Mouse (Mus musculus) cerebellum, adult 9-10 months (tissue): ENCODE results near the gene Tpd52l1.

Source experiments
- DNase-seq: peaks from one replicate; pipeline ENCODE4 v3.0.0; 2022

Tpd52l1 gene

DNA sequence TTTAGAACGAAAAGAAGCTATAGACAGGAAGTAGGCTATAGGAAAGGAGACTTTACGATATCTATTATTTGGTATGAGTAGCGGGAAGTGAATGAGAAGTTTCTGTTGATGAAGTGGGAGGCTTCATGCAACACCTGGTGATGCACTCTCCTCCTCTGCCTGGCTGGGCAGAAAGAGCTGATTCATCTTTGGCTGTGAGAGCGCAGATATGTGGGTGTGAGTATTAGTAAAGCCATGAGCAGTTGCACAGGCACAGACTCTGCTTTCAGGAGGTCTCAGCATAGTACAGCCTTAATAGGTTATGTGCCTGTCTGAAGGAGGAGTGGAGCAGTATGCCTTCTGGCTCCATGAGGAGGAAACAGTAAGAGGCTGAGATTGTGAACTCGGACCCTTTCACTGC, 109.3 kb downstream of the Tpd52l1 start:
- no peak for DNase-seq

DNA sequence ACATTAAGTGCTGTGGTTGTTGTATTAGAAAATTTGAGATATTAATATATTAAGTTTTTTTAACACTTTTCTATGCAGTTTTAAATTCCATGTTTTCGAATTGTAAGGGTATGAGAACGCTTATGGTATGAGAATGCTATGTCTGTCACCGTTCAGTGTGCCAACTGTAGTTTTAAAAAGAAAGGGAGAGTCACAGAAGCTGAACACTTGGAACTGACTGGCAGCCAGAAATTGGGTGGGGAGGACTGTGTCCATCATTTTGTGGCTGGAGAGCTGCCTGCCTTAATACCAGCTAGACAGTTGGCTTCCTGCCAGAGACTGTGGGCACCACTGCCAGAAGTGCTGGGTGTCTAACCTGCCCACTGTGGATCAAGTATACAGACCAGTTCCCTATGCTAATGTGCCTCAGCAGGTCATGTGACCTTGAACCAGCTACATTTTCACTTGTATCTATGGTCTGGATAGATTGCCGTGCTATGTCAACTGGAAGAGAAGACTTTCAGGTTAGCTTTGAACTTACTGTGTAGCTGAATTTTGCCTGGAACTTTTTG, 114.5 kb downstream of the Tpd52l1 start:
- DNase-seq: no peak

DNA sequence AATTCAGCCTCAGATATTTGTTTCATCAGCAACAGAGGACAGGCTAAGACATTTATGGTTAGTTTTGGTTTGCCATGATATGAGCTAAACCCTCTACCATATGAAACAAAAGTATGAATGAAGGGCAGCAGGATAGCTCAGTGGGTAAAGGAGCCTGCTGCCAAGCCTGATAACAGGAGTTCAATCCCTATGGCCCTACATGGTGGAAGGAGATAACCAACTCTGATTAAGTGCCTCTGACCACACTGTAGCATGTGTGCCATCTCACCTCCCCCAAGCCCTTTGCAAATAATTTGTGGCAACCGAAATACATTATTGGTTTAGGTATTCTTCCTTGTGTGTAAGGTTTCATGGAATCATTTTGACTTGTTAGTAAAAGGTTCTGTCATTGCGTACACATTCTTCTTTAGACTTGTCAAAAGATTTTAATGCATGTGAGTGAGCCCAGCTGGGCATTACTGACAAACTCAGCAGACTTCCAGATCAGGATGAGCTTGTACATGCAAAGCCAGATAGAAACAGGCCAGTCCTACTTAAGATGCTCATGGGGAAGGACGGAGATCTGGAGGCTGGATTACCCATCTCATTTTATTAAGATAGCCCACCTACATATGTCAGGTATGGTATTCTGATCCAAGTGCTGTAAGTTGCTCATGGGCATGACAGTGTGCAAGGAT, 115.3 kb downstream of the Tpd52l1 start:
- DNase-seq: no peak

DNA sequence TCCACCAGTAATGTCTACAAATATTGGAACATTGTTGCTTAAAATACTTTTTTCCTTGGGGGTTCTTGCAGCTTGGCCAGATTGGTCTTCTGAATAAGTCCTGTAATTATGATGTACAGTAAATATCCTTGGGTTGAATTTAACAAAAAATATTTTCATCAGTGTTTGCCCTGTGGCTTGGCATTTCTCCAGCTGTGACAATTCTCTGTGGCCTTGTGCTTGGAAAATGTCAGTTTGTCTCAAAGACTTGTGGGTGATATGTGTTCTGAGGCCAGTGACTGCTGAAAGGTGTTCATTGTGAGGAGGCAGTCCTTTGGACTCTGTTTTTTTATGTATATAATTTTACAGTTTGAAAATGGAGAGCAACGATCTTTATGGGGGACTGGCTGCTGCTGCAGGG, 116.3 kb downstream of the Tpd52l1 start:
- no peak for DNase-seq

DNA sequence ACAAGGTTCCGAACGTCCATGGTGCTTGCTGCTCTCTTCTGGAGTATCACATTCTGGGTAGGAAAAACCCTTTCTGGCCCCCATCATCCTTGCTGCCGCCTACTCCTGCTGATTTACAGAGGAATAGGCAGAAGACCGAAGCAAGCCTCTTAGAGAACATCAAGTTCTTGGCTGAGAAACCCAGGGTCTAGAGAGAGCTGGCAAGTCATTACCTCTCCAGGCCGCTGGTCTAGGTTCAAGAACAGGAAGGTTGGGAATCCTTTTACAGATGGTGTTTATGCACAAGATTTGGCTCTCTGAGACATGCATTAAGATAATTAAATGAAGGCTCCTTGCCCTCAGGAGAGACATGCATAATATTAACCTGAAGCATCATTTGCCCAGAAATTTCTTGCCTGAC, 127.3 kb downstream of the Tpd52l1 start:
- no peak for DNase-seq

DNA sequence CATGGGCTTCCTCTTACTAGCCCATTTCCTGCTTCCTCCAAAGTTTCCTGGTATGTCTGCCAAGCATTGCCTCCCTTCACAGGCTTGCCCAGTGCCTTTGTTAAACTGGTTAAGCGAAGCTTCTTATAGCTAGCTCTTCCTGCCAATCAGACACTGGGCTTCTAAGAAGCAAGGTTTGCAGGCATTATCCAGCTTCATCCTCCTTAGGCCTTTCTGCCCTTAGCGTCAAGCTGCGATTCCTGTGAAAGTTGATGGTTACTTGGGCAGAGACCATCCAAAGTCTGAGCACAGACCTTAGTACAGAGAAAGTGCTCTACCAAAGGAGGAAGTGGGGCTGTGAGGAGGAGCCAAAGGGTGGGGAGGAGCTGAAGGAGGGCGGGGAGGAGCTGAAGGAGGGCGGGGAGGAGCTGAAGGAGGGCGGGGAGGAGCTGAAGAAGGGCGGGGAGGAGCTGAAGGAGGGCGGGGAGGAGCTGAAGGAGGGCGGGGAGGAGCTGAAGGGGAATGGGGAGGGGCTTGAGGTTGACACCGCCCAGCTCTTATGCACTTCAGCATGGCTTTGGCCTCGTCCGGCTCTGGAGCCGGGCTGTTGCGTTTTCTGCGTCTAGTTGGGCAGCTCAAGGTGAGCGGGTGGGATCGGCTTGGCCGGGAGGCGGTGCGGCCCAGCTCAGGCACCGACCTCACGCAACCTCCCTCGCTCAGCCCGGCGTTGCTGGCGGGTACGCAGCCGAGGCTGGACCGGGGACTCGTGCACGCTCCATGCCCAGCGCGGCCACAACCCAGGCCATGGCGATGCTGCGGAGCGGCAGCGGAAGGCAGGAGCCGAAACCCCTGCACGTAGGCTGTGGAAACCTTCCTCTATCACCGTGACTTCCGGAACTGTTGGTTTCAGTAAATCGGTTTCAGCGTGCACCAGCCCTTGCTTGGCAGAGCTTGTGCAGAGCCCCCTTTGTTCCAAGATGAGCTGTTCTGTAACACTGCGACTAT, 132.6 kb downstream of the Tpd52l1 start, which contains the start of gene Hddc2:
Hddc2 (plus strand) TSS at position 519 of the 984 bp plus-strand sequence.
- peak; percentile 60 for DNase-seq

DNA sequence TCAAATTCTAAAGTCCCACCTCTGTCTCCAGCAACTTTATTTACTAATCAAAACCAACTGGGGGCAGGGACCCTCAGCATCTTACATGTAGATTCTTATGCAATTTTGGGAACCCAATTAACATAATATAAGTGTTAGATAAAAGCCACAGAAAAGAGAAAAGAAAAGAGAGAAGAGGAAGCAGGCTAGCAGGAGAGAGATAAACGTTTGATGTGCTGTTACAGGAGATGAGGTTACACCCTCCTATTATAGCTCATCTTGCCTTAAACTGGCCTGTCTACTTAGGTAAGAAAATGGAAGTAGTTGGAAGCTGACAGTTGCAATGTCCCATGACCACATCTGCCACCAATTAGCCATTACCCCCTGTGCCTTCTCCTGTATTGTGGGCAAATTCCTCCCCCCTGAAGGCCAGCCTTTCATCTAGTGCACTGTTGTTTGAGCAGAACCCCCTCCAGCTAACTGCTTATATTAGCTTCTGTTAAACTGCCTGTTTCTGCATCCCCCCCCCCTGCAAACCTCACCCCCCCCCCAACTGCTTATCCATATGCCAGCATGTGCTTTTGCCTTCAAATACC, 138.6 kb downstream of the Tpd52l1 start:
- DNase-seq: no peak

DNA sequence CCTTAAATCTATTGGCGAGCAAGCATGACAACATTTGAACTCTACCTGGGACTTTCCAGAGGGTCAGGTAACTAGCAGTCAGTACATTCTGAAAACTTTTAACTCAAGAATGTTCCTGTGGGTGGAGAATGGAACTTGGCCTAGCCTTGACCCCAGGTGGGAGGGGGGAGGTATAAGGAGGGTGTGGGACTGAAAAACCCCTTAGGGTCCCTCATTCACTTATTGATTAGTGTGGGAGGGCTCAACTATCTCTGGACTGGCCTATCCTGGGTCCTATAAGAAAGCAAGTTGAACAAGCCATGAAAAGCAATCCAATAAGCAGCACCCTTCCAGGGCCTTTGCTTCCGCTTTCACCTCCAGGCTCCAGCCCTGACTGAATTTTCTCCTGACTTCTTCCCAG, 142.3 kb downstream of the Tpd52l1 start:
- DNase-seq: no peak

DNA sequence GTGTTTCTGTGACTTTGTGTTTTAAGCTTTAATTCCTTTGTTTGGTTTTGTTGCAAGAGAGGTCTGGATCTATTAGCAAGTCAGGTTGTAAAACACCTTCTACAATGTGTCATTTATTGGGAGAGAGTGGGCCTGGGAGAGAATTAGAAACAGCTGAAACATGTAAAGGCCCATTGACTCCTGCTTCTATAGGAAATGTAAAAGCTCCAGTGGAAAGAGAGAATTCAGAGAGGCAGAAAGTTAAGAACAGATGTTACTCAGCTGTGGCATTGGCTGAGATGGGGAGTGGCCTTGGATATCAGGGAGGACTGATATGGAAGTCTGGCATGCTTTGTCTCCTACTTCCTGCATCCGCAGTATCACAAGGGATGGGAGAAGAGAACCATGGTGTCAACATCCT, 145.5 kb downstream of the Tpd52l1 start:
- no peak for DNase-seq

DNA sequence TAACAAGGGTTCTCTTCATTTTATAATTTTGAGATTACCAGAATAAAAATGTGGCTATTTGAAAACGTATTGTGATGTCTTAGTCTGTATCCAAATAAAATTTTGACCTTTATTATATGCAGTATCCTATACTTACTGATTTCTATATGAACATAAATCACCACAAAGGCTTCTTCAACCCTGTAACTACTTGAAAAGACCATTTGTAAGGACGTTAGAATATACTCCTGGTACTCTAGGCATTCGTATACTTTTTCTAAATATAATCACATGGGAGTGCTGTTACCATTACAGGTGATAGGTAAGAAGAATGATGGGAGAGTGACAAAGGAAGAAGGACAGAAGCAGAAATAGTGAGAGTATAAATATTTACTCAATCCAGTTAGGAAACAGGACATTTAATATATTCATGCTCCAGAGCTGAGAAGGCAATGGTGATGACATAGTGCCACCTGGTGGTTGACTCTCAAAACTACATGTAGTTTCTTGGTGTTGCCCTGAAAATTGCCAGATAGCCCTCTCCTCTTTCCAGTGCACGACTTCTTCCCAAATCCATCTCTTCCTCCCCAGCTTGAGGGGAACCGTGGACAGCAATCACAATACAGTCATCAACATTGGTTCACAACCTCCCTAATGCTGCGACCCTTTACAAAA, 146.7 kb downstream of the Tpd52l1 start:
- DNase-seq: peak; percentile 64

DNA sequence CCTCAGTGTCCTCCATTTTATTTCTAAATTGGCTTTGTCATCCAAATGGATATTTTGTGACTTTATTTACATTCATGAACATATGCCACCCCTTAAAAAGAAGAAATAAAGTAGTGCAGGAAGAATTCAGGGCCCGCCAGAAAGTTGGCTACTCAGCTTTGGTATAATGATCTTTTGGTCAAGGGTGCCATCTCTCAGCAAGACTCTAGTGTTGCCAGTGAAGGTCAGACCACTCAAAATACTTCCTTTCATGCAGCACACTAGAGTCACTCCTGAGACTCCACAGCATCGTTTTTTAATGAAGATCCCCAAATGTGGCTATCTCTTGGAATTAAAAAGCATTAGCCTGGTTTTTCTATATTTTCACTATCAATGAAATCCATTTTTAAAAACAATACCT, 147.5 kb downstream of the Tpd52l1 start:
- DNase-seq: no peak

DNA sequence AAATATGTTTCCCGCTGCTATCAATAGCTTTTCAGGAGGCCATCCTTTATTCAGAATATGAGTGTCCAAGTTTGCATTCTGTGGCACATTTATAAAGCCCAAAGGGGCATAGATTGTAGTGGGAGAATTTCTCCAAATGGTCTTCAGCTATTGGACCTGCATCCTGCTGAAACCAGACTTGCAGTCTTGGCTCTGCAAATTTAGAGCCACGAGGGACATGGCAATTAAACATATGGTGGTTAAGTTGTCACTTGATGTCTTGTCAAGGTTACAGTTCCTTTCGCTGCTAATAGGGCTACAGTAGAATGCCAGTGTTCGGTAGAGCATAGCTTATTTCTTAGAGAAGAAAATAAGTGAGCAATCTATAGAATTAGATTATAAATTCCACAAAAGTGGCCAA, 148.7 kb downstream of the Tpd52l1 start:
- DNase-seq: no peak

DNA sequence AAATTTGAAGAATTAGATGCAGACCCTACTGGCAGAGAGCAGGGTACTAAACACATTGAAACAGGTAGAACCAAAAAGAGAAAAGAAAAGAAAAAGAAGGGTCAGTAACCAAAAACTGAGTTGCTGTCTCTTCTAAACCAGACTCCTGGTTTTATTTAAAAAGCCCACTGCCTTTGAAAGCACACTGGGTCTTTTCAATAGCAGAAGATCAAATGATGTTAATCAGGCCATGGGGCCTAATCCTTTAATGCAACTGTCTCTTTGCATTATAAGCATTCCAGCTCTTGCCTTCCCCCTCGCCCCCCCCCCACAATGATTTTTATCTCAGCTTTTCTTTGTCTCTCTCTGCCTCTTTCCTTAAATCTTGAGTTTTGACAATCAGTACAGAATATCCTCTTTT, 149.3 kb downstream of the Tpd52l1 start:
- no peak for DNase-seq

DNA sequence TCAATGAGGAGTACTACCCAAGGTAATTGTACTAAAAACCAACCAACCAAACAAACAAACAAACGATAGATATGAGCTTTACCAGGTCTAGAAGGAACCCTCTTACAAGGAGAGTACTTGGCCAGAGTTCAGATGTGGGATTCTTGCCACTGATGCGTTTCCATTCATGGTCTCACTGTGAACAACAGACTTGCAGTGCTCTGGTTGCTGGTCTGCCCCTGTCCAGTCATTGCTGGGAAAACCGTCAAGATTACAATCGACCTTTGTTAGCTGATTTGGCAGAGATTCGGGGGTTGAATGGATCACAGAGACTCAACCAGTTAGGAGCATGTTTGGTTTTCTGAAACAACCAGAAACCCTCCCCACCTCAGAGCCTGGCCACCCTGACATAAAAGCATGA, 150.1 kb downstream of the Tpd52l1 start:
- no peak for DNase-seq

DNA sequence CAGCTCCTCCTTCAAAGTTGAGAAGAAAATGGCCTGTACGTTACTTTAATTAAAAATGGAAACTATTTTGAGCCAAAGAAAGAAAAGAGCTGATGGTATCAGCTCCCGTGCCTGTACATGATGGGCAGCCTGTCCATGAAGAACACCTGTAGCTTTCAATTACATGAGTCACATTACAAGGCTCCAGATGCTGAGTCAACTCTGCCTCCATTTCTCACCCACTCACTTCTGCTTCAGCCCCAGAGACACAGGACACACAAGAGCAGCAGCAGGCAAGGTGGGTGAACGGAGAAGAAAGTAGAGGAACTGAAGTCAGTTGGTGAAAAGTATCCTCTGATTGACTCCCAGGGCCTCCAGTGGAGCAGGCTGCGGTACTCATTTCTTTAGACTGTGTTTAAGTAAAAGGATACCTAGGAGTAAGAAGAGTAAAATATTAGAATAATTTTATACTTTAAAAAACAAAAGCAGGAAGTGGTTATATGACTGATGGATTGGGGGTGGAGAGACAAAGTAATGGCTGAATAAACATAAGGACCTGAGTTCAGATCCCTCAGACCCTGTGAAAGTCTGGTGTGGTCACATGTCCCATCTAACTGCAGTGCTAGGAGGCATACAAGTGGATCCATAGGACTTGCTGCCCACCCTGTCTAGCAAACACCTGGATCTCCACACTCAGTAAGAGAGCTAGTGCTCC, 156.9 kb downstream of the Tpd52l1 start:
- DNase-seq: no peak

DNA sequence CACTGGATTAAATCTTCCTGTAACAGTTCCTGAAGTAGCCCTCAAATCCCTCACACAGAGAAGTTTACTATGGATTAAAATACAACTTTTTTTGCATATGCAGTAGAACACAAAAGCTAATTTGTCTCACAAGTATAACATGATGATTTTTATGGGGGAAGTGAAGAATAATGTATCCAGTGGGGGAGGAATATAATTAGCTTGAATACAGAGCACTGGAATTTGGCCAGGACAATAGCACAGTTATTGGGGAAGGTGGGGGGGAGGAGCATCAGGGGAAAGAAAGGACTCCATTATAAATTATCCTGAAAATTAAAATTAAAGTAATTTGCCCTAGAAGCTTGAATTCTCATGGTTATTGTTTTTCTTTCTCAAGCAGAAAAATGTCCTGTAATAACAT, 158.0 kb downstream of the Tpd52l1 start:
- no peak for DNase-seq
